12 mouse cellular contexts compared by ENCODE assay signal in genomic region chr1:139769913-139770312, GRCm38 (mm10). TPM values are rescaled to one million over a fixed set of nuclear protein-coding genes. Genes with fewer than 3 reads are reported as not detected.
"Had no signal": no experiment of that assay in that cellular context is flagged by ENCODE, and none has a peak within 500 bp of the region (broad histone marks: within the 10 kb centered on the region; RNA-seq: fewer than 3 reads in every experiment).

No protein-coding gene starts in this region.

RNA-seq across cellular contexts. Expression of gene Gm4788, which starts 11.1 kb away (rescaled TPM):
- polyA plus RNA-seq: neural tube, embryonic 13.5 days; neural tube, embryonic 14.5 days; neural tube, embryonic 15.5 days; small intestine, adult 2 months; spleen, adult 2 months; stomach, embryonic 14.5 days; stomach, embryonic 15.5 days; stomach, postnatal 0 days; testis, adult 2 months; thymus, adult 2 months; thymus, postnatal 0 days; urinary bladder, adult 2 months had no signal
